Mouse (Mus musculus): ENCODE measurements around the gene Sertad2. TPM values are rescaled to one million over a fixed set of nuclear protein-coding genes. Genes with fewer than 3 reads are reported as not detected.

Gene Sertad2
- polyA plus RNA-seq, 1 experiment = 20.9 TPM

GRCm38 (mm10) chr11:20643161-20643560 is 100.1 kb downstream of the Sertad2 start:
- Histone ChIP-seq H3K4me2 (ENCODE audit: low read depth) (no peak overlapping the region), H3ac (ENCODE audit: control insufficient read depth, insufficient read length) (no peak overlapping the region), H3K36me3 (ENCODE audit: control insufficient read depth, insufficient read depth) (peaks cover 6% of the 10 kb centered on the region), H3K27me3 (ENCODE audit: control insufficient read depth, insufficient read depth, insufficient read length) (no peaks in the 10 kb centered on the region), H3K79me2 (ENCODE audit: control insufficient read depth, insufficient read depth) (peaks cover 95% of the 10 kb centered on the region), H3K4me3 (no peak overlapping the region)
- TF ChIP-seq USF1 (IDR thresholded peaks at IDR 0.05; ENCODE audit: low read depth) (no peak), E2F4 (IDR thresholded peaks at IDR 0.05; ENCODE audit: insufficient read depth) (no peak), SRF (IDR thresholded peaks at IDR 0.05; ENCODE audit: control insufficient read depth, insufficient read length, low read depth) (no peak), REST (IDR thresholded peaks at IDR 0.05; ENCODE audit: insufficient read depth, insufficient read length) (no peak), MYOG (IDR thresholded peaks at IDR 0.05; ENCODE audit: control insufficient read depth in 1 of 3, insufficient read depth in 1 of 3, insufficient read length in 2 of 3, low read depth in 2 of 3) (no peak), TCF3 (IDR thresholded peaks at IDR 0.05; ENCODE audit: insufficient read length, low read depth) (no peak), MAX (IDR thresholded peaks at IDR 0.05; ENCODE audit: low read depth) (no peak), POLR2A (IDR thresholded peaks at IDR 0.05; ENCODE audit: insufficient read length, low read depth) (no peak), POLR2AphosphoS2 (IDR thresholded peaks at IDR 0.05; ENCODE audit: insufficient read length, low read depth) (no peak), MYOD1 (IDR thresholded peaks at IDR 0.05; ENCODE audit: control insufficient read depth in 1 of 3, insufficient read length in 2 of 3, low read depth in 2 of 3) (no peak), TCF12 (IDR thresholded peaks at IDR 0.05; ENCODE audit: insufficient read depth, poor library complexity, severe bottlenecking) (no peak), CEBPB (IDR thresholded peaks at IDR 0.05; ENCODE audit: insufficient read depth, poor library complexity, severe bottlenecking) (no peak)

GRCm38 (mm10) chr11:20644166-20644565 is 101.1 kb downstream of the Sertad2 start:
- TF ChIP-seq REST (IDR thresholded peaks at IDR 0.05; ENCODE audit: insufficient read depth, insufficient read length) (no peak), POLR2A (IDR thresholded peaks at IDR 0.05; ENCODE audit: insufficient read length, low read depth) (no peak), MAX (IDR thresholded peaks at IDR 0.05; ENCODE audit: low read depth) (no peak), MYOD1 (IDR thresholded peaks at IDR 0.05; ENCODE audit: control insufficient read depth in 1 of 3, insufficient read length in 2 of 3, low read depth in 2 of 3) (no peak), POLR2AphosphoS2 (IDR thresholded peaks at IDR 0.05; ENCODE audit: insufficient read length, low read depth) (no peak), TCF12 (IDR thresholded peaks at IDR 0.05; ENCODE audit: insufficient read depth, poor library complexity, severe bottlenecking) (no peak), E2F4 (IDR thresholded peaks at IDR 0.05; ENCODE audit: insufficient read depth) (no peak), MYOG (IDR thresholded peaks at IDR 0.05; ENCODE audit: control insufficient read depth in 1 of 3, insufficient read depth in 1 of 3, insufficient read length in 2 of 3, low read depth in 2 of 3) (no peak), USF1 (IDR thresholded peaks at IDR 0.05; ENCODE audit: low read depth) (no peak)
- H3K36me3 ChIP-seq (ENCODE audit: control insufficient read depth, insufficient read depth) = peaks cover 11% of the 10 kb centered on the region
- H3K4me3 ChIP-seq = no peak overlapping the region
- H3ac ChIP-seq (ENCODE audit: control insufficient read depth, insufficient read length) = no peak overlapping the region
- no peaks in the 10 kb centered on the region for H3K27me3 ChIP-seq (ENCODE audit: control insufficient read depth, insufficient read depth, insufficient read length)
- H3K79me2 ChIP-seq (ENCODE audit: control insufficient read depth, insufficient read depth) = peaks cover 92% of the 10 kb centered on the region
- no peak overlapping the region for H3K4me2 ChIP-seq (ENCODE audit: low read depth)

- H3K4me2 ChIP-seq (ENCODE audit: low read depth) = no peak overlapping the region
- H3K79me2 ChIP-seq (ENCODE audit: control insufficient read depth, insufficient read depth) = peaks cover 89% of the 10 kb centered on the region
- H3K4me3 ChIP-seq = no peak overlapping the region
- no peaks in the 10 kb centered on the region for H3K27me3 ChIP-seq (ENCODE audit: control insufficient read depth, insufficient read depth, insufficient read length)
- no peak overlapping the region for H3ac ChIP-seq (ENCODE audit: control insufficient read depth, insufficient read length)
- no peak for TF ChIP-seq E2F4 (IDR thresholded peaks at IDR 0.05; ENCODE audit: insufficient read depth)
- no peak for TF ChIP-seq TCF12 (IDR thresholded peaks at IDR 0.05; ENCODE audit: insufficient read depth, poor library complexity, severe bottlenecking)
- H3K36me3 ChIP-seq (ENCODE audit: control insufficient read depth, insufficient read depth) = peaks cover 13% of the 10 kb centered on the region
Measured at GRCm38 (mm10) chr11:20644872-20645271, 101.8 kb downstream of the Sertad2 start.

GRCm38 (mm10) chr11:20645521-20645920 is 102.5 kb downstream of the Sertad2 start:
- Histone ChIP-seq H3K4me2 (ENCODE audit: low read depth) (no peak overlapping the region), H3K79me2 (ENCODE audit: control insufficient read depth, insufficient read depth) (peaks cover 83% of the 10 kb centered on the region), H3K27me3 (ENCODE audit: control insufficient read depth, insufficient read depth, insufficient read length) (no peaks in the 10 kb centered on the region), H3ac (ENCODE audit: control insufficient read depth, insufficient read length) (no peak overlapping the region), H3K36me3 (ENCODE audit: control insufficient read depth, insufficient read depth) (peaks cover 14% of the 10 kb centered on the region), H3K4me3 (no peak overlapping the region)
- TF ChIP-seq POLR2A (IDR thresholded peaks at IDR 0.05; ENCODE audit: insufficient read length, low read depth) = no peak
- no peak for TF ChIP-seq CEBPB (IDR thresholded peaks at IDR 0.05; ENCODE audit: insufficient read depth, poor library complexity, severe bottlenecking)
- TF ChIP-seq MAX (IDR thresholded peaks at IDR 0.05; ENCODE audit: low read depth) = no peak
- TF ChIP-seq REST (IDR thresholded peaks at IDR 0.05; ENCODE audit: insufficient read depth, insufficient read length) = no peak
- TF ChIP-seq TCF12 (IDR thresholded peaks at IDR 0.05; ENCODE audit: insufficient read depth, poor library complexity, severe bottlenecking) = no peak
- TF ChIP-seq E2F4 (IDR thresholded peaks at IDR 0.05; ENCODE audit: insufficient read depth) = no peak
- no peak for TF ChIP-seq MYOG (IDR thresholded peaks at IDR 0.05; ENCODE audit: control insufficient read depth in 1 of 3, insufficient read depth in 1 of 3, insufficient read length in 2 of 3, low read depth in 2 of 3)
- no peak for TF ChIP-seq SRF (IDR thresholded peaks at IDR 0.05; ENCODE audit: control insufficient read depth, insufficient read length, low read depth)
- no peak for TF ChIP-seq TCF3 (IDR thresholded peaks at IDR 0.05; ENCODE audit: insufficient read length, low read depth)
- no peak for TF ChIP-seq MYOD1 (IDR thresholded peaks at IDR 0.05; ENCODE audit: control insufficient read depth in 1 of 3, insufficient read length in 2 of 3, low read depth in 2 of 3)
- no peak for TF ChIP-seq POLR2AphosphoS2 (IDR thresholded peaks at IDR 0.05; ENCODE audit: insufficient read length, low read depth)
- no peak for TF ChIP-seq USF1 (IDR thresholded peaks at IDR 0.05; ENCODE audit: low read depth)

GRCm38 (mm10) chr11:20646142-20646541 is 103.1 kb downstream of the Sertad2 start:
- no peak for TF ChIP-seq MYOD1 (IDR thresholded peaks at IDR 0.05; ENCODE audit: control insufficient read depth in 1 of 3, insufficient read length in 2 of 3, low read depth in 2 of 3)
- no peak for TF ChIP-seq SRF (IDR thresholded peaks at IDR 0.05; ENCODE audit: control insufficient read depth, insufficient read length, low read depth)
- TF ChIP-seq MYOG (IDR thresholded peaks at IDR 0.05; ENCODE audit: control insufficient read depth in 1 of 3, insufficient read depth in 1 of 3, insufficient read length in 2 of 3, low read depth in 2 of 3) = no peak
- no peak for TF ChIP-seq CEBPB (IDR thresholded peaks at IDR 0.05; ENCODE audit: insufficient read depth, poor library complexity, severe bottlenecking)
- TF ChIP-seq POLR2AphosphoS2 (IDR thresholded peaks at IDR 0.05; ENCODE audit: insufficient read length, low read depth) = no peak
- no peak for TF ChIP-seq MAX (IDR thresholded peaks at IDR 0.05; ENCODE audit: low read depth)
- no peak for TF ChIP-seq TCF3 (IDR thresholded peaks at IDR 0.05; ENCODE audit: insufficient read length, low read depth)
- TF ChIP-seq REST (IDR thresholded peaks at IDR 0.05; ENCODE audit: insufficient read depth, insufficient read length) = no peak
- TF ChIP-seq TCF12 (IDR thresholded peaks at IDR 0.05; ENCODE audit: insufficient read depth, poor library complexity, severe bottlenecking) = no peak
- Histone ChIP-seq H3K4me3 (no peak overlapping the region), H3K79me2 (ENCODE audit: control insufficient read depth, insufficient read depth) (peaks cover 83% of the 10 kb centered on the region), H3K36me3 (ENCODE audit: control insufficient read depth, insufficient read depth) (peaks cover 19% of the 10 kb centered on the region), H3ac (ENCODE audit: control insufficient read depth, insufficient read length) (no peak overlapping the region), H3K4me2 (ENCODE audit: low read depth) (no peak overlapping the region), H3K27me3 (ENCODE audit: control insufficient read depth, insufficient read depth, insufficient read length) (no peaks in the 10 kb centered on the region)

Data from myocyte (in vitro differentiated cells).